18 mouse cellular contexts compared by ENCODE assay signal in the genomic region with DNA sequence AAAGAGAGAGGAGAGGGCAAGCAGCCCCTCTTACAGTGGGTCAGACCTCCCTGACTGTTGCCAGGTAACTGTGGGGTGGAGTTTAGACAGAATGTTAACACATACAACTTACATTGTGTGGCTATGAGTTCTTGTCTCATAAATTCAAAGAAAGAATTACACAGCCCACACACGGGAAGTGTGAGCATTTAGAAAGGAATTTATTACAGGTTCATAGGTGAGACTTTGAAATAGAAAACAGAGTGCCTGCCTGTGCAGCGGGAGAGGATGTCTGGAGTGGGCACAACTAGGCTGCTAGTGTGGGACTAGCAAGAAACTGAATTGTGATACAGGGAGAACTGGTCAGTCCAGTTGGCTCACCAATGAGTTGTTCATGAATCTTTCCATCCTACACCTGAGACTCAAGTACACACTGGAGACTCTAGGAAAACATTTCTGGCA.
DNase-seq lines count a peak whose midpoint lies in the region; ATAC-seq lines count a peak whose summit lies in the region.
"Had no signal": no experiment of that assay in that cellular context is flagged by ENCODE, and none has a peak within 500 bp of the region (broad histone marks: within the 10 kb centered on the region; RNA-seq: fewer than 3 reads in every experiment).

No protein-coding gene starts in this region.

- no peak overlapping the region for H3K9ac ChIP-seq in heart, embryonic 15.5 days
- H3K9ac ChIP-seq in limb, embryonic 12.5 days (replicated peaks), result no peak overlapping the region
- no peak overlapping the region for H3K9ac ChIP-seq in midbrain, embryonic 14.5 days (replicated peaks; ENCODE audit: low read length)
- H3K9ac ChIP-seq: embryonic facial prominence, embryonic 12.5 days; heart, embryonic 13.5 days; midbrain, embryonic 12.5 days had no signal

- H3K27ac ChIP-seq in heart, embryonic 15.5 days, result no peak overlapping the region
- H3K27ac ChIP-seq in limb, embryonic 12.5 days, result no peak overlapping the region
- no peak overlapping the region for H3K27ac ChIP-seq in midbrain, embryonic 14.5 days (replicated peaks; ENCODE audit: low read depth, low read length)
- H3K27ac ChIP-seq: embryonic facial prominence, embryonic 12.5 days; heart, embryonic 13.5 days; hindbrain, embryonic 10.5 days; midbrain, embryonic 12.5 days had no signal

- H3K9me3 ChIP-seq in heart, embryonic 15.5 days (replicated peaks), result no peaks in the 10 kb centered on the region
- no peaks in the 10 kb centered on the region for H3K9me3 ChIP-seq in limb, embryonic 12.5 days
- H3K9me3 ChIP-seq in midbrain, embryonic 14.5 days (ENCODE audit: control insufficient read depth, low read length), result no peaks in the 10 kb centered on the region
- H3K9me3 ChIP-seq: embryonic facial prominence, embryonic 12.5 days; heart, embryonic 13.5 days; hindbrain, embryonic 10.5 days; midbrain, embryonic 12.5 days had no signal

- H3K36me3 ChIP-seq in heart, embryonic 15.5 days, result no peaks in the 10 kb centered on the region
- no peaks in the 10 kb centered on the region for H3K36me3 ChIP-seq in limb, embryonic 12.5 days
- H3K36me3 ChIP-seq in midbrain, embryonic 14.5 days (ENCODE audit: control insufficient read depth, insufficient read depth, low read length), result no peaks in the 10 kb centered on the region
- H3K36me3 ChIP-seq: embryonic facial prominence, embryonic 12.5 days; heart, embryonic 13.5 days; hindbrain, embryonic 10.5 days; midbrain, embryonic 12.5 days had no signal

- no peaks in the 10 kb centered on the region for H3K27me3 ChIP-seq in heart, embryonic 15.5 days
- H3K27me3 ChIP-seq in limb, embryonic 12.5 days, result no peaks in the 10 kb centered on the region
- H3K27me3 ChIP-seq in midbrain, embryonic 14.5 days (ENCODE audit: control insufficient read depth, insufficient read depth, low read length), result no peaks in the 10 kb centered on the region
- H3K27me3 ChIP-seq: embryonic facial prominence, embryonic 12.5 days; heart, embryonic 13.5 days; midbrain, embryonic 12.5 days had no signal

- no peak overlapping the region for H3K4me3 ChIP-seq in heart, embryonic 15.5 days
- H3K4me3 ChIP-seq in limb, embryonic 12.5 days (replicated peaks), result no peak overlapping the region
- no peak overlapping the region for H3K4me3 ChIP-seq in midbrain, embryonic 14.5 days (replicated peaks; ENCODE audit: low read depth, low read length)
- H3K4me3 ChIP-seq: embryonic facial prominence, embryonic 12.5 days; heart, embryonic 13.5 days; hindbrain, embryonic 10.5 days; midbrain, embryonic 12.5 days; myocyte had no signal

- DNase-seq in heart, adult 18-20 months, result no peak
- DNase-seq in forelimb bud, embryonic 11.5 days (ENCODE audit: low read depth, low spot score), result peak; percentile 13
- DNase-seq in lung, postnatal 14 days, result peak; percentile 41
- DNase-seq in midbrain, embryonic 14.5 days, result no peak
- DNase-seq in right cerebral cortex, postnatal 36 days (ENCODE audit: low spot score in 2 of 2), result no peak
- DNase-seq in right cerebral cortex, adult 18-20 months, result no peak
- DNase-seq: cerebellum, postnatal 14 days; gastrocnemius, postnatal 36 days; thymus, postnatal 36 days had no signal

- ATAC-seq in heart, embryonic 15.5 days (replicated peaks; ENCODE audit: insufficient number of reproducible peaks, insufficient read depth, low FRiP score, low read depth), result 0 out of 2 replicates have a peak, but pooled peaks have one; percentile 27
- ATAC-seq in limb, embryonic 12.5 days (ENCODE audit: insufficient number of reproducible peaks, insufficient read depth, low FRiP score, low TSS enrichment, low read depth), result peak; percentile 81
- ATAC-seq in midbrain, embryonic 14.5 days (ENCODE audit: low FRiP score, low TSS enrichment), result no peak
- ATAC-seq: activated CD4-positive, CD25-positive, alpha-beta regulatory T cell, adult 4 months; inflammation-experienced regulatory T-cells, adult 6 months had no signal

- WGBS in heart, embryonic 15.5 days, result 63% methylated on average over 2 of the region's 2 CpGs
- 28% methylated on average over 2 of the region's 2 CpGs for WGBS in limb, embryonic 12.5 days
- 81% methylated on average over 2 of the region's 2 CpGs for WGBS in midbrain, embryonic 14.5 days

- no peak overlapping the region for H3K4me2 ChIP-seq in heart, embryonic 15.5 days
- H3K4me2 ChIP-seq in limb, embryonic 12.5 days, result no peak overlapping the region
- no peak overlapping the region for H3K4me2 ChIP-seq in midbrain, embryonic 14.5 days (ENCODE audit: low read length)
- H3K4me2 ChIP-seq: embryonic facial prominence, embryonic 12.5 days; heart, embryonic 13.5 days; midbrain, embryonic 12.5 days had no signal

- H3K4me1 ChIP-seq in heart, embryonic 15.5 days (replicated peaks), result no peaks in the 10 kb centered on the region
- 0 out of 2 replicates have a peak, but pooled peaks cover 3% of the 10 kb centered on the region for H3K4me1 ChIP-seq in limb, embryonic 12.5 days (replicated peaks)
- H3K4me1 ChIP-seq in midbrain, embryonic 14.5 days (ENCODE audit: control insufficient read depth, insufficient read depth, low read length), result no peaks in the 10 kb centered on the region
- H3K4me1 ChIP-seq: embryonic facial prominence, embryonic 12.5 days; heart, embryonic 13.5 days; hindbrain, embryonic 10.5 days; midbrain, embryonic 12.5 days had no signal

Comparison
In these comparisons a context has a peak if more than half of its experiments do, and no peak if none do; other contexts are left out.
1. DNase-seq: peak in forelimb bud, embryonic 11.5 days (single experiment) and lung, postnatal 14 days (single experiment); none in heart, adult 18-20 months (0 of 2), midbrain, embryonic 14.5 days (single experiment), right cerebral cortex, postnatal 36 days (0 of 2) and right cerebral cortex, adult 18-20 months (single experiment).